Mouse (Mus musculus) liver, embryonic 14.5 days (tissue): ENCODE measurements around the gene Igf2.

Experiments
- CTCF ChIP-seq: IDR thresholded peaks from 2 replicates; pipeline ENCODE4 v1.5.1; 2016; ENCODE audit warnings: antibody characterized with exemption, low read depth, control low read depth
- EP300 ChIP-seq: IDR thresholded peaks from 2 replicates; pipeline ENCODE4 v1.6.1; 2016; ENCODE audit warnings: antibody characterized with exemption, low read depth

GRCm38 (mm10) chr7:142657821-142658614 lies 8.6 kb downstream of the Igf2 start:
- TF ChIP-seq EP300 (no peak), CTCF (no peak)
